Mouse (Mus musculus): ENCODE measurements around the gene Exog. TPM values are rescaled to one million over a fixed set of nuclear protein-coding genes. Genes with fewer than 3 reads are reported as not detected.

Exog gene
- total and polyA plus RNA-seq, 3 experiments: 2.8 to 15.0 (median 5.9) TPM

GRCm38 (mm10) chr9:119445737-119446136, 994 bp downstream of the Exog start:
- H3K4me1 ChIP-seq (ENCODE audit: insufficient read depth, low read depth, low read length): peaks cover 25% of the 10 kb centered on the region
- H3K4me3 ChIP-seq (ENCODE audit: low read depth, low read length): peak overlapping the region; percentile 92
- ATAC-seq (ENCODE audit: extremely low read depth, insufficient number of reproducible peaks, low FRiP score, poor library complexity, severe bottlenecking) (peak; percentile 75), DNase-seq (ENCODE audit: low spot score) (peak; percentile 52)
- no peaks in the 10 kb centered on the region for H3K9me3 ChIP-seq (replicated peaks)
- TF ChIP-seq GATA1 (IDR thresholded peaks at IDR 0.05; ENCODE audit: borderline replicate concordance, low read length): no peak
- no peak for TF ChIP-seq CTCF (IDR thresholded peaks at IDR 0.05; ENCODE audit: low read depth, low read length)
- no peak for TF ChIP-seq TAL1 (conservative IDR thresholded peaks at IDR 0.05; ENCODE audit: low read depth, low read length)
- TF ChIP-seq GATA2 (IDR thresholded peaks at IDR 0.05; ENCODE audit: borderline replicate concordance, low read depth, low read length): no peak
- no peak for TF ChIP-seq POLR2AphosphoS5 (IDR thresholded peaks at IDR 0.05; ENCODE audit: insufficient replicate concordance, low read depth, low read length)
- H3K27me3 ChIP-seq (ENCODE audit: insufficient read depth, low read length): peaks cover 4% of the 10 kb centered on the region; the same call in 1 of the 2 replicates
- peaks cover 47% of the 10 kb centered on the region for H3K36me3 ChIP-seq (replicated peaks)

- H3K27me3 ChIP-seq (ENCODE audit: insufficient read depth, low read length): no peaks in the 10 kb centered on the region
- H3K4me1 ChIP-seq (ENCODE audit: insufficient read depth, low read depth, low read length): no peaks in the 10 kb centered on the region
- no peak overlapping the region for H3K4me3 ChIP-seq (ENCODE audit: low read depth, low read length)
- H3K36me3 ChIP-seq (replicated peaks): peaks cover 84% of the 10 kb centered on the region
- no peak for DNase-seq (ENCODE audit: low spot score)
- TF ChIP-seq TAL1 (conservative IDR thresholded peaks at IDR 0.05; ENCODE audit: low read depth, low read length) (no peak), CTCF (IDR thresholded peaks at IDR 0.05; ENCODE audit: low read depth, low read length) (no peak), GATA2 (IDR thresholded peaks at IDR 0.05; ENCODE audit: borderline replicate concordance, low read depth, low read length) (no peak), GATA1 (IDR thresholded peaks at IDR 0.05; ENCODE audit: borderline replicate concordance, low read length) (no peak), POLR2AphosphoS5 (IDR thresholded peaks at IDR 0.05; ENCODE audit: insufficient replicate concordance, low read depth, low read length) (no peak)
- no peaks in the 10 kb centered on the region for H3K9me3 ChIP-seq (replicated peaks)
- ATAC-seq (ENCODE audit: extremely low read depth, insufficient number of reproducible peaks, low FRiP score, poor library complexity, severe bottlenecking): no peak
Observed at GRCm38 (mm10) chr9:119455967-119456366, 11.2 kb downstream of the Exog start.

- Histone ChIP-seq H3K27me3 (ENCODE audit: insufficient read depth, low read length) (no peaks in the 10 kb centered on the region), H3K36me3 (replicated peaks) (peaks cover 86% of the 10 kb centered on the region), H3K4me3 (ENCODE audit: low read depth, low read length) (no peak overlapping the region), H3K4me1 (ENCODE audit: insufficient read depth, low read depth, low read length) (no peaks in the 10 kb centered on the region), H3K9me3 (replicated peaks) (no peaks in the 10 kb centered on the region)
- TF ChIP-seq TAL1 (conservative IDR thresholded peaks at IDR 0.05; ENCODE audit: low read depth, low read length): no peak
- TF ChIP-seq CTCF (IDR thresholded peaks at IDR 0.05; ENCODE audit: low read depth, low read length): no peak
- no peak for TF ChIP-seq GATA2 (IDR thresholded peaks at IDR 0.05; ENCODE audit: borderline replicate concordance, low read depth, low read length)
- no peak for TF ChIP-seq POLR2AphosphoS5 (IDR thresholded peaks at IDR 0.05; ENCODE audit: insufficient replicate concordance, low read depth, low read length)
- TF ChIP-seq GATA1 (IDR thresholded peaks at IDR 0.05; ENCODE audit: borderline replicate concordance, low read length): no peak
- DNase-seq (ENCODE audit: low spot score) (no peak), ATAC-seq (ENCODE audit: extremely low read depth, insufficient number of reproducible peaks, low FRiP score, poor library complexity, severe bottlenecking) (no peak)
Observed at GRCm38 (mm10) chr9:119457122-119457521, 12.4 kb downstream of the Exog start.

- TF ChIP-seq CTCF (IDR thresholded peaks at IDR 0.05; ENCODE audit: low read depth, low read length): peak; percentile 99
- no peak for TF ChIP-seq TAL1 (conservative IDR thresholded peaks at IDR 0.05; ENCODE audit: low read depth, low read length)
Observed at GRCm38 (mm10) chr9:119460410-119460809, 15.7 kb downstream of the Exog start.

GRCm38 (mm10) chr9:119465056-119465455, 20.3 kb downstream of the Exog start:
- TF ChIP-seq GATA2 (IDR thresholded peaks at IDR 0.05; ENCODE audit: borderline replicate concordance, low read depth, low read length) (no peak), POLR2AphosphoS5 (IDR thresholded peaks at IDR 0.05; ENCODE audit: insufficient replicate concordance, low read depth, low read length) (no peak), CTCF (IDR thresholded peaks at IDR 0.05; ENCODE audit: low read depth, low read length) (no peak), GATA1 (IDR thresholded peaks at IDR 0.05; ENCODE audit: borderline replicate concordance, low read length) (no peak), TAL1 (conservative IDR thresholded peaks at IDR 0.05; ENCODE audit: low read depth, low read length) (no peak)
- peaks cover 96% of the 10 kb centered on the region for H3K36me3 ChIP-seq (replicated peaks)
- no peak overlapping the region for H3K4me3 ChIP-seq (ENCODE audit: low read depth, low read length)
- peaks cover 12% of the 10 kb centered on the region for H3K4me1 ChIP-seq (ENCODE audit: insufficient read depth, low read depth, low read length)
- DNase-seq (ENCODE audit: low spot score): no peak
- ATAC-seq (ENCODE audit: extremely low read depth, insufficient number of reproducible peaks, low FRiP score, poor library complexity, severe bottlenecking): no peak
- no peaks in the 10 kb centered on the region for H3K27me3 ChIP-seq (ENCODE audit: insufficient read depth, low read length)
- H3K9me3 ChIP-seq (replicated peaks): no peaks in the 10 kb centered on the region

More at GRCm38 (mm10) chr9:119460410-119460809, 15.7 kb downstream of the Exog start:
- peak; percentile 82 for ATAC-seq (ENCODE audit: extremely low read depth, insufficient number of reproducible peaks, low FRiP score, poor library complexity, severe bottlenecking)
- H3K27me3 ChIP-seq (ENCODE audit: insufficient read depth, low read length): no peaks in the 10 kb centered on the region
- H3K4me3 ChIP-seq (ENCODE audit: low read depth, low read length): no peak overlapping the region
- H3K4me1 ChIP-seq (ENCODE audit: insufficient read depth, low read depth, low read length): 0 out of 2 replicates have a peak, but pooled peaks cover 3% of the 10 kb centered on the region
- H3K36me3 ChIP-seq (replicated peaks): peaks cover 96% of the 10 kb centered on the region
- H3K9me3 ChIP-seq (replicated peaks): no peaks in the 10 kb centered on the region
- DNase-seq (ENCODE audit: low spot score): peak; percentile 45

GRCm38 (mm10) chr9:119465595-119465994, 20.9 kb downstream of the Exog start:
- ATAC-seq (ENCODE audit: extremely low read depth, insufficient number of reproducible peaks, low FRiP score, poor library complexity, severe bottlenecking) (no peak), DNase-seq (ENCODE audit: low spot score) (no peak)
- H3K4me3 ChIP-seq (ENCODE audit: low read depth, low read length): no peak overlapping the region
- no peaks in the 10 kb centered on the region for H3K9me3 ChIP-seq (replicated peaks)
- peaks cover 93% of the 10 kb centered on the region for H3K36me3 ChIP-seq (replicated peaks)
- H3K4me1 ChIP-seq (ENCODE audit: insufficient read depth, low read depth, low read length): peaks cover 12% of the 10 kb centered on the region
- TF ChIP-seq CTCF (IDR thresholded peaks at IDR 0.05; ENCODE audit: low read depth, low read length): no peak
- no peak for TF ChIP-seq GATA2 (IDR thresholded peaks at IDR 0.05; ENCODE audit: borderline replicate concordance, low read depth, low read length)
- TF ChIP-seq GATA1 (IDR thresholded peaks at IDR 0.05; ENCODE audit: borderline replicate concordance, low read length): no peak
- TF ChIP-seq TAL1 (conservative IDR thresholded peaks at IDR 0.05; ENCODE audit: low read depth, low read length): no peak
- TF ChIP-seq POLR2AphosphoS5 (IDR thresholded peaks at IDR 0.05; ENCODE audit: insufficient replicate concordance, low read depth, low read length): no peak
- H3K27me3 ChIP-seq (ENCODE audit: insufficient read depth, low read length): no peaks in the 10 kb centered on the region

Measured in G1E (cell line).